Mouse (Mus musculus): Measurements from ENCODE around the gene Tle3. TPM values are rescaled to one million over a fixed set of nuclear protein-coding genes. Genes with fewer than 3 reads are reported as not detected.

The Tle3 gene
- polyA plus RNA-seq, 1 experiment from 2014 or later: 51.9 TPM

GRCm38 (mm10) chr9:61406343-61406742 is 34.2 kb downstream of the Tle3 start:
- Histone ChIP-seq H3K9me3 (no peaks in the 10 kb centered on the region), H3K27me3 (replicated peaks; ENCODE audit: low read depth, poor library complexity, severe bottlenecking) (0 out of 2 replicates have a peak, but pooled peaks cover 4% of the 10 kb centered on the region), H3K27ac (replicated peaks) (no peak overlapping the region), H3K4me1 (peaks cover 68% of the 10 kb centered on the region), H3K36me3 (replicated peaks) (peaks cover 100% of the 10 kb centered on the region), H3K4me3 (no peak overlapping the region)
- WGBS: 81% methylated on average over 1 of the region's 1 CpGs
- no peak for DNase-seq (ENCODE audit: low spot score)

- no peak for DNase-seq (ENCODE audit: low spot score)
- Histone ChIP-seq H3K27ac (replicated peaks) (no peak overlapping the region), H3K9me3 (no peaks in the 10 kb centered on the region), H3K27me3 (replicated peaks; ENCODE audit: low read depth, poor library complexity, severe bottlenecking) (no peaks in the 10 kb centered on the region), H3K4me1 (peaks cover 41% of the 10 kb centered on the region), H3K36me3 (replicated peaks) (peaks cover 100% of the 10 kb centered on the region), H3K4me3 (no peak overlapping the region)
- 95% methylated on average over 8 of the region's 8 CpGs for WGBS
Observed at GRCm38 (mm10) chr9:61409046-61409445, 36.9 kb downstream of the Tle3 start.

- DNase-seq (ENCODE audit: low spot score): no peak
- Histone ChIP-seq H3K27ac (replicated peaks) (no peak overlapping the region), H3K27me3 (replicated peaks; ENCODE audit: low read depth, poor library complexity, severe bottlenecking) (no peaks in the 10 kb centered on the region), H3K9me3 (no peaks in the 10 kb centered on the region), H3K4me3 (no peak overlapping the region), H3K36me3 (replicated peaks) (peaks cover 100% of the 10 kb centered on the region), H3K4me1 (no peaks in the 10 kb centered on the region)
- 89% methylated on average over 14 of the region's 14 CpGs for WGBS
Observed at GRCm38 (mm10) chr9:61413665-61414456, 41.7 kb downstream of the Tle3 start.

- peaks cover 92% of the 10 kb centered on the region for H3K36me3 ChIP-seq (replicated peaks)
- no peak overlapping the region for H3K27ac ChIP-seq (replicated peaks)
- WGBS: 77% methylated on average over 9 of the region's 9 CpGs
- no peaks in the 10 kb centered on the region for H3K9me3 ChIP-seq
- H3K27me3 ChIP-seq (replicated peaks; ENCODE audit: low read depth, poor library complexity, severe bottlenecking): no peaks in the 10 kb centered on the region
- H3K4me3 ChIP-seq: no peak overlapping the region
- no peak for DNase-seq (ENCODE audit: low spot score)
- H3K4me1 ChIP-seq: no peaks in the 10 kb centered on the region
Observed at GRCm38 (mm10) chr9:61416571-61416970, 44.4 kb downstream of the Tle3 start.

GRCm38 (mm10) chr9:61421626-61422025 is 49.5 kb downstream of the Tle3 start:
- H3K4me3 ChIP-seq: no peak overlapping the region
- H3K27me3 ChIP-seq (replicated peaks; ENCODE audit: low read depth, poor library complexity, severe bottlenecking): no peaks in the 10 kb centered on the region
- no peaks in the 10 kb centered on the region for H3K9me3 ChIP-seq
- no peak for DNase-seq (ENCODE audit: low spot score)
- H3K27ac ChIP-seq (replicated peaks): no peak overlapping the region
- H3K36me3 ChIP-seq (replicated peaks): peaks cover 41% of the 10 kb centered on the region
- 94% methylated on average over 3 of the region's 3 CpGs for WGBS
- no peaks in the 10 kb centered on the region for H3K4me1 ChIP-seq

GRCm38 (mm10) chr9:61424245-61424644 is 52.1 kb downstream of the Tle3 start:
- no peaks in the 10 kb centered on the region for H3K4me1 ChIP-seq
- H3K4me3 ChIP-seq: no peak overlapping the region
- no peaks in the 10 kb centered on the region for H3K9me3 ChIP-seq
- 92% methylated on average over 3 of the region's 3 CpGs for WGBS
- no peaks in the 10 kb centered on the region for H3K27me3 ChIP-seq (replicated peaks; ENCODE audit: low read depth, poor library complexity, severe bottlenecking)
- peaks cover 15% of the 10 kb centered on the region for H3K36me3 ChIP-seq (replicated peaks)
- DNase-seq (ENCODE audit: low spot score): no peak
- H3K27ac ChIP-seq (replicated peaks): no peak overlapping the region

- Histone ChIP-seq H3K4me1 (peaks cover 4% of the 10 kb centered on the region; the same call in 1 of the 2 replicates), H3K27me3 (replicated peaks; ENCODE audit: low read depth, poor library complexity, severe bottlenecking) (no peaks in the 10 kb centered on the region), H3K36me3 (replicated peaks) (no peaks in the 10 kb centered on the region), H3K9me3 (no peaks in the 10 kb centered on the region), H3K4me3 (no peak overlapping the region), H3K27ac (replicated peaks) (no peak overlapping the region)
- DNase-seq (ENCODE audit: low spot score): no peak
- 81% methylated on average over 7 of the region's 7 CpGs for WGBS
Observed at GRCm38 (mm10) chr9:61426493-61426892, 54.3 kb downstream of the Tle3 start.

GRCm38 (mm10) chr9:61427051-61427450 is 54.9 kb downstream of the Tle3 start:
- H3K27ac ChIP-seq (replicated peaks): no peak overlapping the region
- H3K4me3 ChIP-seq: no peak overlapping the region
- H3K27me3 ChIP-seq (replicated peaks; ENCODE audit: low read depth, poor library complexity, severe bottlenecking): no peaks in the 10 kb centered on the region
- 87% methylated on average over 6 of the region's 6 CpGs for WGBS
- no peaks in the 10 kb centered on the region for H3K9me3 ChIP-seq
- H3K4me1 ChIP-seq: peaks cover 4% of the 10 kb centered on the region; the same call in 1 of the 2 replicates
- no peak for DNase-seq (ENCODE audit: low spot score)
- H3K36me3 ChIP-seq (replicated peaks): no peaks in the 10 kb centered on the region

GRCm38 (mm10) chr9:61427901-61428300 is 55.7 kb downstream of the Tle3 start:
- H3K4me3 ChIP-seq: no peak overlapping the region
- H3K27me3 ChIP-seq (replicated peaks; ENCODE audit: low read depth, poor library complexity, severe bottlenecking): no peaks in the 10 kb centered on the region
- H3K4me1 ChIP-seq: peaks cover 4% of the 10 kb centered on the region; the same call in 1 of the 2 replicates
- no peak for DNase-seq (ENCODE audit: low spot score)
- 86% methylated on average over 3 of the region's 3 CpGs for WGBS
- H3K9me3 ChIP-seq: no peaks in the 10 kb centered on the region
- no peaks in the 10 kb centered on the region for H3K36me3 ChIP-seq (replicated peaks)
- H3K27ac ChIP-seq (replicated peaks): no peak overlapping the region

GRCm38 (mm10) chr9:61431830-61432229 is 59.7 kb downstream of the Tle3 start:
- Histone ChIP-seq H3K4me1 (peaks cover 34% of the 10 kb centered on the region), H3K4me3 (no peak overlapping the region), H3K27me3 (replicated peaks; ENCODE audit: low read depth, poor library complexity, severe bottlenecking) (peaks cover 25% of the 10 kb centered on the region; the same call in 1 of the 2 replicates), H3K27ac (replicated peaks) (no peak overlapping the region), H3K36me3 (replicated peaks) (no peaks in the 10 kb centered on the region), H3K9me3 (no peaks in the 10 kb centered on the region)
- no peak for DNase-seq (ENCODE audit: low spot score)
- 87% methylated on average over 4 of the region's 4 CpGs for WGBS

GRCm38 (mm10) chr9:61433206-61433605 is 61.0 kb downstream of the Tle3 start:
- DNase-seq (ENCODE audit: low spot score): no peak
- 75% methylated on average over 2 of the region's 2 CpGs for WGBS
- Histone ChIP-seq H3K9me3 (no peaks in the 10 kb centered on the region), H3K27ac (replicated peaks) (no peak overlapping the region), H3K27me3 (replicated peaks; ENCODE audit: low read depth, poor library complexity, severe bottlenecking) (peaks cover 39% of the 10 kb centered on the region), H3K4me3 (no peak overlapping the region), H3K4me1 (peaks cover 34% of the 10 kb centered on the region), H3K36me3 (replicated peaks) (no peaks in the 10 kb centered on the region)

- H3K36me3 ChIP-seq (replicated peaks): no peaks in the 10 kb centered on the region
- H3K27ac ChIP-seq (replicated peaks): 0 out of 2 replicates have a peak overlapping the region, but pooled peaks have one; percentile 15
- H3K4me3 ChIP-seq: no peak overlapping the region
- WGBS: 48% methylated on average over 11 of the region's 11 CpGs
- peaks cover 45% of the 10 kb centered on the region for H3K27me3 ChIP-seq (replicated peaks; ENCODE audit: low read depth, poor library complexity, severe bottlenecking)
- H3K4me1 ChIP-seq: peaks cover 40% of the 10 kb centered on the region
- DNase-seq (ENCODE audit: low spot score): no peak
- H3K9me3 ChIP-seq: no peaks in the 10 kb centered on the region
Observed at GRCm38 (mm10) chr9:61434062-61434461, 61.9 kb downstream of the Tle3 start.

Measured in embryonic facial prominence, embryonic 10.5 days (tissue).